Mouse (Mus musculus) gonadal fat pad, adult 2 months (tissue): ENCODE results near the gene Nedd8. TPM values are rescaled to one million over a fixed set of nuclear protein-coding genes. Genes with fewer than 3 reads are reported as not detected.

Experiments
- DNase-seq: peaks from one replicate; pipeline ENCODE4 v3.0.0-alpha.2; 2012; ENCODE audit warnings: low read depth
- polyA plus RNA-seq: library from polyadenylated mRNA; depleted of rRNA; stranded (reverse); fragments of >200 nt; gene quantifications from 2 replicates; pipeline ENCODE4 v1.2.3, GENCODE M21; 2012; rRNA removed

Nedd8 gene
- polyA plus RNA-seq, 1 experiment: 441 TPM

DNA sequence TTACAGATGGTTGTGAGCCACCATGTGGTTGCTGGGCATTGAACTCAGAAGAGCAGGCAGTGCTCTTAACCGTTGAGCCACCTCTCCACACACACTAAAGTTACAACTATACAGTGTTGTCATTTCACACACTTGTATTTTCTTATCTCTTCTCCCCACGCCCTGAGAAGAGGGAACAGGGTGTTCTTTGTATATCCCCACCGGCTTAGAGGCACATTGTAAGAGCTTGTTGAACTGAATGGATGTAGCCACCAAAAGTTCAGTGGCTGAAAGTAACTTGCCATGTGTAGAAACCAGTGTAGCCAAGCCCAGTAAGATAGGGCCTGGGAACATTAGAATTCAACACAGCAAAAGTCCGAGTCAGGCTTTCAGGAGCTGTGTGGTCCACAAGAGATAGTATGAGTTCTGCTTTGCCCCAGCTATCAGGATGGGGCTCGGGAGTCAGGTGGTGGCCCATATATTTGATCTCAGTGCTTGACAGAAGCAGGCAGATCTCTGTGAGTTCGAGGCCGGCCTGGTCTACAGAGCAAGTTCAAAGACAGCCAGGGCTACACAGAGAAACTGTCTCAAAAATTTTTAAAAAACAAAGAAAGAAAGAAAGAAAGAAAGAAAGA lies 57.3 kb downstream of the Nedd8 start:
- DNase-seq: no peak

DNA sequence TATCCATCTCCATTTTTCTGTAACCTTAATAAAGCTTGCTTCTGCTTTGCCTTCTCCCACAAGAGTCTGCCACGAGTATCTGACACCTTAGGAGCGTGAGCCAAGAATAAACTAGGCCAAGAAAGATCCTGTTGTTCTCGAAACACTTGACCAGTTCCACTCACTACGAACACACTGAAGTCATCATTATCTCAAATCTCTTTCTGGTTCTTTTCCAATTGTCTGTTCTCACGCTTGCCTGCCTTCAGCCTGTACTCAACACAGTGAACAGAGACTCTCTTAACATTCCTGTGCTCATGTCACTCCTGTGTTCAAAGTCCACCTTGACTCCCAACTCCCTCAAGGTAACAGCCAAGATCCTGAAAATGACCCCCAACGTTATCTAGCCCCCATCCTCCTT lies 58.6 kb downstream of the Nedd8 start:
- no peak for DNase-seq

Other genes starting within 250 kb of the Nedd8 start
- gene Dhrs4, start 193.4 kb downstream of the Nedd8 start, polyA plus RNA-seq: 59.9 and 69.7 TPM in 2 replicates
- 2.2 and 2.5 TPM in 2 replicates for gene Carmil3, start 181.5 kb downstream of the Nedd8 start, polyA plus RNA-seq
- gene Cpne6, start 161.7 kb downstream of the Nedd8 start, polyA plus RNA-seq: 0.39 and 0.74 TPM in 2 replicates
- gene Nrl, start 147.1 kb downstream of the Nedd8 start, polyA plus RNA-seq: not detected in 2 replicates
- 46.6 and 53.5 TPM in 2 replicates for gene Pck2, start 131.9 kb downstream of the Nedd8 start, polyA plus RNA-seq
- gene Dcaf11, start 112.1 kb downstream of the Nedd8 start, polyA plus RNA-seq: 186 and 207 TPM in 2 replicates
- gene A730061H03Rik, start 111.7 kb downstream of the Nedd8 start, polyA plus RNA-seq: 5.5 and 6.6 TPM in 2 replicates
- gene Fitm1, start 96.5 kb downstream of the Nedd8 start, polyA plus RNA-seq: 1.6 and 4.0 TPM in 2 replicates
- gene Psme1, start 94.0 kb downstream of the Nedd8 start, polyA plus RNA-seq: 62.8 and 71.9 TPM in 2 replicates
- 37.4 and 62.0 TPM in 2 replicates for gene Emc9, start 86.8 kb downstream of the Nedd8 start, polyA plus RNA-seq
- gene Psme2, start 81.0 kb downstream of the Nedd8 start, polyA plus RNA-seq: 85.1 and 122 TPM in 2 replicates
- 29.9 and 31.3 TPM in 2 replicates for gene Rnf31, start 80.4 kb downstream of the Nedd8 start, polyA plus RNA-seq
- gene Irf9, start 68.6 kb downstream of the Nedd8 start, polyA plus RNA-seq: 63.1 and 66.8 TPM in 2 replicates
- 8.0 and 30.7 TPM in 2 replicates for gene Rec8, start 54.1 kb downstream of the Nedd8 start, polyA plus RNA-seq
- 93.1 and 112 TPM in 2 replicates for gene Ipo4, start 36.2 kb downstream of the Nedd8 start, polyA plus RNA-seq
- gene Gm49378, start 34.2 kb downstream of the Nedd8 start, polyA plus RNA-seq: 3.5 and 4.7 TPM in 2 replicates
- 103 and 117 TPM in 2 replicates for gene Tm9sf1, start 28.3 kb downstream of the Nedd8 start, polyA plus RNA-seq
- 4.4 and 4.6 TPM in 2 replicates for gene Tssk4, start 21.9 kb downstream of the Nedd8 start, polyA plus RNA-seq
- 33.1 and 34.8 TPM in 2 replicates for gene Mdp1, start 11.6 kb downstream of the Nedd8 start, polyA plus RNA-seq
- 17.9 and 24.6 TPM in 2 replicates for gene Gmpr2, start 183 bp downstream of the Nedd8 start, polyA plus RNA-seq
- gene Tinf2, start 9.7 kb upstream of the Nedd8 start, polyA plus RNA-seq: 12.3 and 12.4 TPM in 2 replicates
- gene Tgm1, start 41.8 kb upstream of the Nedd8 start, polyA plus RNA-seq: 4.3 and 4.4 TPM in 2 replicates
- gene Rabggta, start 50.1 kb upstream of the Nedd8 start, polyA plus RNA-seq: 48.4 and 49.0 TPM in 2 replicates
- 92.5 and 99.0 TPM in 2 replicates for gene Dhrs1, start 73.6 kb upstream of the Nedd8 start, polyA plus RNA-seq
- 16.7 and 18.1 TPM in 2 replicates for gene Nop9, start 73.6 kb upstream of the Nedd8 start, polyA plus RNA-seq
- 5.9 and 8.3 TPM in 2 replicates for gene Cideb, start 86.3 kb upstream of the Nedd8 start, polyA plus RNA-seq
- 1.5 and 2.2 TPM in 2 replicates for gene Ltb4r2, start 89.3 kb upstream of the Nedd8 start, polyA plus RNA-seq
- gene Ltb4r1, start 93.8 kb upstream of the Nedd8 start, polyA plus RNA-seq: 3.8 and 4.6 TPM in 2 replicates
- 12.6 and 13.6 TPM in 2 replicates for gene Adcy4, start 112.0 kb upstream of the Nedd8 start, polyA plus RNA-seq
- 9.1 and 10.7 TPM in 2 replicates for gene Ripk3, start 116.7 kb upstream of the Nedd8 start, polyA plus RNA-seq
- 12.1 and 12.7 TPM in 2 replicates for gene Nfatc4, start 151.0 kb upstream of the Nedd8 start, polyA plus RNA-seq
- gene Nynrin, start 181.9 kb upstream of the Nedd8 start, polyA plus RNA-seq: 3.4 and 4.9 TPM in 2 replicates
- 0.28 and 0.54 TPM in 2 replicates for gene Cbln3, start 212.3 kb upstream of the Nedd8 start, polyA plus RNA-seq
- gene Khnyn, start 212.8 kb upstream of the Nedd8 start, polyA plus RNA-seq: 14.3 and 14.7 TPM in 2 replicates
- gene Sdr39u1, start 228.2 kb upstream of the Nedd8 start, polyA plus RNA-seq: 62.6 and 68.9 TPM in 2 replicates